Mouse (Mus musculus) lung, postnatal 10 days (tissue): ENCODE data around the gene Rbpj.

Experiments used
- DNase-seq: peaks from one replicate; pipeline ENCODE4 v3.0.0; 2021

Gene Rbpj

GRCm38 (mm10) chr5:53676671-53677070 lies 210.7 kb downstream of the Rbpj start:
- no peak for DNase-seq

GRCm38 (mm10) chr5:53678036-53678767 lies 212.2 kb downstream of the Rbpj start:
- DNase-seq, result no peak

GRCm38 (mm10) chr5:53679651-53680050 lies 213.7 kb downstream of the Rbpj start:
- DNase-seq, result no peak

- no peak for DNase-seq
These were observed 218.0 kb downstream of the Rbpj start for GRCm38 (mm10) chr5:53683916-53684315.

- DNase-seq, result no peak
These were observed 218.5 kb downstream of the Rbpj start for GRCm38 (mm10) chr5:53684417-53684816.

GRCm38 (mm10) chr5:53685623-53686022 lies 219.7 kb downstream of the Rbpj start:
- no peak for DNase-seq

- no peak for DNase-seq
These were observed 220.4 kb downstream of the Rbpj start for GRCm38 (mm10) chr5:53686379-53686778.

- DNase-seq, result no peak
These were observed 222.4 kb downstream of the Rbpj start for GRCm38 (mm10) chr5:53688326-53688725.

GRCm38 (mm10) chr5:53691577-53691976 lies 225.6 kb downstream of the Rbpj start:
- DNase-seq, result no peak

- DNase-seq, result no peak
These were observed 226.1 kb downstream of the Rbpj start for GRCm38 (mm10) chr5:53692100-53692499.

GRCm38 (mm10) chr5:53692662-53693061 lies 226.7 kb downstream of the Rbpj start:
- DNase-seq, result no peak

- DNase-seq, result no peak
These were observed 230.7 kb downstream of the Rbpj start for GRCm38 (mm10) chr5:53696701-53697100.

- DNase-seq, result no peak
These were observed 231.8 kb downstream of the Rbpj start for GRCm38 (mm10) chr5:53697794-53698193.

- no peak for DNase-seq
These were observed 236.7 kb downstream of the Rbpj start for GRCm38 (mm10) chr5:53702686-53703085.
